Mouse (Mus musculus) CH12F3 (cell line): ENCODE data around the gene Kcmf1.

Experiments used
- in situ Hi-C: fragments of 300-500 bp; cut with MboI; formaldehyde crosslinking; loops from 2 replicates; pipeline ENCODE4 v1.14.3; 2020; ENCODE audit warnings: low sequenced_read_pairs

Gene Kcmf1

DNA sequence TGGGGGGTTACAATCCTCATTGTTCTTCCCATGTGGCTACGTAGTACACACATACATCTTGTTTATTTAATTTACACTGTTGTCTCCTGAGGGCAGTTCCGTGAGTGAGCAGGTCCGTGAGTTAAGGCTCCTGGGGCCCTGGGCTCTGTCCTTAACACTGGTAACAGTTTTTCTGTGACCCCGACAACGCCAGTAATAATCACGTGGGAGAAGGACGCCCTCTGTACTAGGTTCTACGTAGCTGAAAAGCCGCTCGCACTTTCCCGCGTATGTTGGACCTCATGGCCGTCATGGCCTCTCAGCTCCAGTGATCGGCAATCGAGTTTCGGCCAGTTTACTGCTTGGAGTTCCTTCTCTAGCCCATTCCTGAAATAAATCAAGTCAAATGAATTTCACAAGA, 104.3 kb downstream of the Kcmf1 start:
- in situ Hi-C loops, result no loop called here

DNA sequence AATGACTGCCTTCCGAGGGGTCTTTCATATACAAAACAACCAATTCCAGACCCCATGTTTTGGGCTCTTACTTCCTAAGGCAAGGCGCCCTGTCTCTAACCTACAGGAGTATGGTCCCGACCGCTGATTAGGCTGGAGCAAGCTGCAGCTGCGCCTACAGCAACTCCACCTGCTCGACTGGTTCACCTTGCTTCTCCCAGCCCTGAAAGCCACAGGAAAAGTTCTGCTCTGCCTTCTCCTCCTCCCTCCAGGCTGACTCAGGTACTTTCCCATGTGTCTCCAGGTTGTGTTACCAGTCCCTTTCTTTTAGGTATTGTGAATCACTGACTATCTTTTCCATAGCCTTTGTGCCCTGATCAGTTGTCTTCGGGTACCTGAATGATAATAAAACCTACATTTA, 104.9 kb downstream of the Kcmf1 start:
- in situ Hi-C loops, result no loop called here

DNA sequence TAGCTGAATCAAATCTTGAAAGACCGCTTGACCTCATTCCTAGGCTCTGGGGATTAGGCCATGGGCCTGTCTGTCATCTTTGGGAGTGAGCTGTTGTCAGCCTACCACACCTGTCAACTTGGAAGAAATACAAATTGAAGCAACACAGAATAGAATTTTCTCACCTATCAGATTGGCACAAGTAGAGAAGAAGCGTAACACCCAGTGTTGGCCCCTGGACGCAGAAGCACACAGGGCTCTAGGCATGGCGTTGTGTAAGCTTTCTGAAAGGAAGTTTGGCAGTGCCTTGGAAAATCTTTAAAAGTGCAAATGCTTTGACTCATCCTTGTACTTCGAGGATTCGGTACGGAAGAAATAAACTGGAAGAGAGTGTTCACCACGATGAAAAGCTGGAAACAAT, 107.1 kb downstream of the Kcmf1 start:
- in situ Hi-C loops, result no loop called here
